Mouse (Mus musculus): ENCODE results near the gene Cdh5. TPM values are rescaled to one million over a fixed set of nuclear protein-coding genes. Genes with fewer than 3 reads are reported as not detected.
"Not testable (repeated sequence)": the region's sequence is repeated elsewhere in the genome, so short reads cannot be mapped to it uniquely, and the experiment has no call there.

Gene Cdh5
- polyA plus RNA-seq, 1 experiment from 2014 or later = 19.7 TPM

DNA sequence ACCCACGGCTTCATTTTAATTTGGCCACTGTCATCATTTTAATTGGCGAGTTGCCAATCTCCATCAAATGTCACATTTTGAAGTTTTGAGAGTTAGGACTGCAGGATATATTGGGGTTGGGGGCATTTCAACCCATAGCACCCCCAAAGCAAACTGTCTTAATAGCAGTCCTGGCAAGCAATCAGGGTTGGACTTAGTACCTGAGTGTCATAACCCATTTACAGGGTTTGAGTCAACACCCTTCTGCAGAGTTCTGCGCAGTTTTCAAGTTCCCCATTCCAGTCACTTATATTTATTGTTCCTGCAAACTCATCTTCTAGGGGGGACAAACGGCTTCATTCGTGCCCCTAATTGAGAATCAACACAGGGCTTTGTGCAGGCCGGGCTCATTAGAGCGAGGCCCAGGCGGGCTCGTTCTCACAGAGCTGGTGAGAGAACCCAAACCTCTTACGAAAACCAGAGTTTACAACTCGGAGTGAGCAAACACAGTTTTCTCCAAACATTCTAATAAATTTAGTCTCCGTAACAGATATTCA lies 34.0 kb upstream of the Cdh5 start:
- H3K27me3 ChIP-seq (ENCODE audit: control insufficient read depth, insufficient read depth, low read length) = no peaks in the 10 kb centered on the region
- H3K9me3 ChIP-seq (replicated peaks; ENCODE audit: control insufficient read depth, low read length) = no peaks in the 10 kb centered on the region
- no peaks in the 10 kb centered on the region for H3K4me1 ChIP-seq (ENCODE audit: control insufficient read depth, insufficient read depth, low read length)
- ATAC-seq (replicated peaks; ENCODE audit: insufficient number of reproducible peaks, low FRiP score, low TSS enrichment, low read depth) = no peak
- H3K4me3 ChIP-seq (ENCODE audit: low read depth, low read length) = no peak overlapping the region
- H3K4me2 ChIP-seq (ENCODE audit: low read depth, low read length) = no peak overlapping the region
- no peak for DNase-seq (ENCODE audit: low spot score)
- WGBS = 92% methylated on average over 12 of the region's 12 CpGs
- no peak overlapping the region for H3K27ac ChIP-seq (replicated peaks; ENCODE audit: low read depth, low read length)
- H3K9ac ChIP-seq (replicated peaks; ENCODE audit: low read length) = no peak overlapping the region
- H3K36me3 ChIP-seq (replicated peaks; ENCODE audit: control insufficient read depth, insufficient read depth, low read depth, low read length) = no peaks in the 10 kb centered on the region

GRCm38 (mm10) chr8:104068421-104069035 lies 32.9 kb upstream of the Cdh5 start:
- H3K27me3 ChIP-seq (ENCODE audit: control insufficient read depth, insufficient read depth, low read length) = no peaks in the 10 kb centered on the region
- H3K27ac ChIP-seq (replicated peaks; ENCODE audit: low read depth, low read length) = no peak overlapping the region
- no peak overlapping the region for H3K4me2 ChIP-seq (ENCODE audit: low read depth, low read length)
- WGBS = 78% methylated on average over 15 of the region's 15 CpGs
- no peaks in the 10 kb centered on the region for H3K36me3 ChIP-seq (replicated peaks; ENCODE audit: control insufficient read depth, insufficient read depth, low read depth, low read length)
- no peaks in the 10 kb centered on the region for H3K9me3 ChIP-seq (replicated peaks; ENCODE audit: control insufficient read depth, low read length)
- no peaks in the 10 kb centered on the region for H3K4me1 ChIP-seq (ENCODE audit: control insufficient read depth, insufficient read depth, low read length)
- no peak overlapping the region for H3K9ac ChIP-seq (replicated peaks; ENCODE audit: low read length)
- DNase-seq (ENCODE audit: low spot score) = no peak
- ATAC-seq (replicated peaks; ENCODE audit: insufficient number of reproducible peaks, low FRiP score, low TSS enrichment, low read depth) = no peak
- no peak overlapping the region for H3K4me3 ChIP-seq (ENCODE audit: low read depth, low read length)

- peak; percentile 58 for DNase-seq (ENCODE audit: low spot score)
- H3K4me1 ChIP-seq (ENCODE audit: control insufficient read depth, insufficient read depth, low read length); H3K4me2 ChIP-seq (ENCODE audit: low read depth, low read length); H3K36me3 ChIP-seq (replicated peaks; ENCODE audit: control insufficient read depth, insufficient read depth, low read depth, low read length); ATAC-seq (replicated peaks; ENCODE audit: insufficient number of reproducible peaks, low FRiP score, low TSS enrichment, low read depth); H3K4me3 ChIP-seq (ENCODE audit: low read depth, low read length); H3K9ac ChIP-seq (replicated peaks; ENCODE audit: low read length); H3K27ac ChIP-seq (replicated peaks; ENCODE audit: low read depth, low read length); H3K27me3 ChIP-seq (ENCODE audit: control insufficient read depth, insufficient read depth, low read length); H3K9me3 ChIP-seq (replicated peaks; ENCODE audit: control insufficient read depth, low read length): not testable (repeated sequence)
- WGBS = 56% methylated on average over 8 of the region's 9 CpGs
These were observed 31.1 kb upstream of the Cdh5 start for GRCm38 (mm10) chr8:104070201-104070865.

GRCm38 (mm10) chr8:104070949-104071348 lies 30.5 kb upstream of the Cdh5 start:
- H3K27ac ChIP-seq (replicated peaks; ENCODE audit: low read depth, low read length) = no peak overlapping the region
- H3K4me1 ChIP-seq (ENCODE audit: control insufficient read depth, insufficient read depth, low read length) = no peaks in the 10 kb centered on the region
- 94% methylated on average over 10 of the region's 10 CpGs for WGBS
- ATAC-seq (replicated peaks; ENCODE audit: insufficient number of reproducible peaks, low FRiP score, low TSS enrichment, low read depth) = no peak
- H3K27me3 ChIP-seq (ENCODE audit: control insufficient read depth, insufficient read depth, low read length) = no peaks in the 10 kb centered on the region
- H3K4me3 ChIP-seq (ENCODE audit: low read depth, low read length) = no peak overlapping the region
- H3K36me3 ChIP-seq (replicated peaks; ENCODE audit: control insufficient read depth, insufficient read depth, low read depth, low read length) = no peaks in the 10 kb centered on the region
- H3K9ac ChIP-seq (replicated peaks; ENCODE audit: low read length) = no peak overlapping the region
- no peaks in the 10 kb centered on the region for H3K9me3 ChIP-seq (replicated peaks; ENCODE audit: control insufficient read depth, low read length)
- no peak for DNase-seq (ENCODE audit: low spot score)
- H3K4me2 ChIP-seq (ENCODE audit: low read depth, low read length) = no peak overlapping the region

DNA sequence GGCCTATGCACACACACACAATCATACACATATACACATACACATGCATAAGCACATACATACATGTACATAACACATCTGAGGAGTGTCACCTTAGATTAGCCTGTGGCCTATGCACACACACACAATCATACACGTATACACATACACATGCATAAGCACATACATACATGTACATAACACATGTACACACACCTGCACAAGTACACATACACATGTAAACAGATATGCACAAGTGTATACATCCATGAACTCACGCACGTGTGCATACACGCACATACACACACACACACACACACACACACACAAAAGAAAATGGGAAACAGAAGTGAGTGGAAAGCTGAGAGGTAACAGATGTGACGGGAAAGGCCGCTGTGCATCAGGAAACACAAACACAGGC lies 26.3 kb upstream of the Cdh5 start:
- no peaks in the 10 kb centered on the region for H3K9me3 ChIP-seq (replicated peaks; ENCODE audit: control insufficient read depth, low read length)
- WGBS = 64% methylated on average over 6 of the region's 6 CpGs

GRCm38 (mm10) chr8:104076541-104077412 lies 24.6 kb upstream of the Cdh5 start:
- H3K9ac ChIP-seq (replicated peaks; ENCODE audit: low read length) = no peak overlapping the region
- WGBS = 27% methylated on average over 8 of the region's 8 CpGs
- no peak overlapping the region for H3K4me3 ChIP-seq (ENCODE audit: low read depth, low read length)
- H3K36me3 ChIP-seq (replicated peaks; ENCODE audit: control insufficient read depth, insufficient read depth, low read depth, low read length) = no peaks in the 10 kb centered on the region
- DNase-seq (ENCODE audit: low spot score) = peak; percentile 64
- H3K27ac ChIP-seq (replicated peaks; ENCODE audit: low read depth, low read length) = no peak overlapping the region
- no peak for ATAC-seq (replicated peaks; ENCODE audit: insufficient number of reproducible peaks, low FRiP score, low TSS enrichment, low read depth)
- H3K4me1 ChIP-seq (ENCODE audit: control insufficient read depth, insufficient read depth, low read length) = no peaks in the 10 kb centered on the region
- no peaks in the 10 kb centered on the region for H3K27me3 ChIP-seq (ENCODE audit: control insufficient read depth, insufficient read depth, low read length)
- no peaks in the 10 kb centered on the region for H3K9me3 ChIP-seq (replicated peaks; ENCODE audit: control insufficient read depth, low read length)
- no peak overlapping the region for H3K4me2 ChIP-seq (ENCODE audit: low read depth, low read length)

More for the DNA sequence above, 26.3 kb upstream of the Cdh5 start:
- Histone ChIP-seq H3K4me3 (ENCODE audit: low read depth, low read length) (no peak overlapping the region), H3K27me3 (ENCODE audit: control insufficient read depth, insufficient read depth, low read length) (no peaks in the 10 kb centered on the region), H3K9ac (replicated peaks; ENCODE audit: low read length) (no peak overlapping the region), H3K4me1 (ENCODE audit: control insufficient read depth, insufficient read depth, low read length) (no peaks in the 10 kb centered on the region), H3K27ac (replicated peaks; ENCODE audit: low read depth, low read length) (no peak overlapping the region), H3K36me3 (replicated peaks; ENCODE audit: control insufficient read depth, insufficient read depth, low read depth, low read length) (no peaks in the 10 kb centered on the region), H3K4me2 (ENCODE audit: low read depth, low read length) (no peak overlapping the region)
- no peak for DNase-seq (ENCODE audit: low spot score)
- ATAC-seq (replicated peaks; ENCODE audit: insufficient number of reproducible peaks, low FRiP score, low TSS enrichment, low read depth) = 0 out of 2 replicates have a peak, but pooled peaks have one; percentile 56

GRCm38 (mm10) chr8:104078091-104078490 lies 23.3 kb upstream of the Cdh5 start:
- no peaks in the 10 kb centered on the region for H3K4me1 ChIP-seq (ENCODE audit: control insufficient read depth, insufficient read depth, low read length)
- no peaks in the 10 kb centered on the region for H3K27me3 ChIP-seq (ENCODE audit: control insufficient read depth, insufficient read depth, low read length)
- ATAC-seq (replicated peaks; ENCODE audit: insufficient number of reproducible peaks, low FRiP score, low TSS enrichment, low read depth) (no peak), DNase-seq (ENCODE audit: low spot score) (no peak)
- no peak overlapping the region for H3K27ac ChIP-seq (replicated peaks; ENCODE audit: low read depth, low read length)
- no peaks in the 10 kb centered on the region for H3K36me3 ChIP-seq (replicated peaks; ENCODE audit: control insufficient read depth, insufficient read depth, low read depth, low read length)
- H3K4me2 ChIP-seq (ENCODE audit: low read depth, low read length) = no peak overlapping the region
- WGBS = 77% methylated on average over 7 of the region's 7 CpGs
- no peaks in the 10 kb centered on the region for H3K9me3 ChIP-seq (replicated peaks; ENCODE audit: control insufficient read depth, low read length)
- no peak overlapping the region for H3K4me3 ChIP-seq (ENCODE audit: low read depth, low read length)
- no peak overlapping the region for H3K9ac ChIP-seq (replicated peaks; ENCODE audit: low read length)
